9 mouse cellular contexts compared by ENCODE assay signal in genomic region chr6:59185010-59185699, GRCm38 (mm10). TPM values are rescaled to one million over a fixed set of nuclear protein-coding genes. Genes with fewer than 3 reads are reported as not detected.
DNase-seq lines count a peak whose midpoint lies in the region; ATAC-seq lines count a peak whose summit lies in the region.
"Had no signal": no experiment of that assay in that cellular context is flagged by ENCODE, and none has a peak within 500 bp of the region (broad histone marks: within the 10 kb centered on the region; RNA-seq: fewer than 3 reads in every experiment).

No protein-coding gene starts in this region.

- H3K9ac ChIP-seq in midbrain, embryonic 11.5 days (ENCODE audit: low read length), result no peak overlapping the region
- no peak overlapping the region for H3K9ac ChIP-seq in midbrain, embryonic 13.5 days (replicated peaks)
- H3K9ac ChIP-seq: midbrain, embryonic 12.5 days had no signal

- H3K4me1 ChIP-seq in midbrain, embryonic 11.5 days (ENCODE audit: control insufficient read depth, insufficient read depth, low read length), result no peaks in the 10 kb centered on the region
- H3K4me1 ChIP-seq in midbrain, embryonic 13.5 days (replicated peaks), result no peaks in the 10 kb centered on the region
- H3K4me1 ChIP-seq: midbrain, embryonic 12.5 days had no signal

- H3K36me3 ChIP-seq in macrophage (ENCODE audit: inconsistent target), result no peaks in the 10 kb centered on the region
- H3K36me3 ChIP-seq in midbrain, embryonic 11.5 days (ENCODE audit: control insufficient read depth, insufficient read depth, low read length), result no peaks in the 10 kb centered on the region
- no peaks in the 10 kb centered on the region for H3K36me3 ChIP-seq in midbrain, embryonic 13.5 days
- H3K36me3 ChIP-seq: midbrain, embryonic 12.5 days had no signal

- H3K79me2 ChIP-seq in macrophage (ENCODE audit: inconsistent target), result no peaks in the 10 kb centered on the region

- peak overlapping the region; percentile 68 for H3K27ac ChIP-seq in macrophage
- H3K27ac ChIP-seq in midbrain, embryonic 11.5 days (ENCODE audit: low read depth, low read length), result no peak overlapping the region
- H3K27ac ChIP-seq in midbrain, embryonic 13.5 days, result no peak overlapping the region
- H3K27ac ChIP-seq: midbrain, embryonic 12.5 days had no signal

- peak; percentile 76 to 83 for DNase-seq in adrenal gland, adult (ENCODE audit: inconsistent age in 2 of 2, low spot score in 1 of 2)
- DNase-seq in adrenal gland, postnatal 4 days (ENCODE audit: low spot score in 2 of 2), result no peak
- DNase-seq in urinary bladder, postnatal 25 days (ENCODE audit: low spot score), result peak; percentile 22
- no peak for DNase-seq in urinary bladder, adult 2 months (ENCODE audit: low spot score)
- DNase-seq in heart, postnatal 25 days (ENCODE audit: low spot score), result peak; percentile 46
- DNase-seq in midbrain, embryonic 11.5 days (ENCODE audit: low spot score, missing footprints), result no peak

- 9% methylated on average over 13 of the region's 13 CpGs for WGBS in macrophage (ENCODE audit: missing documents)
- 79% methylated on average over 13 of the region's 13 CpGs for WGBS in midbrain, embryonic 11.5 days
- 82% methylated on average over 13 of the region's 13 CpGs for WGBS in midbrain, embryonic 13.5 days

- intact Hi-C loops in heart, postnatal 25 days (cut with DNase I), result no loop called here

- H3K9me3 ChIP-seq in midbrain, embryonic 11.5 days (ENCODE audit: control insufficient read depth, low read length), result no peaks in the 10 kb centered on the region
- no peaks in the 10 kb centered on the region for H3K9me3 ChIP-seq in midbrain, embryonic 13.5 days
- H3K9me3 ChIP-seq: midbrain, embryonic 12.5 days had no signal

- peak overlapping the region; percentile 10; the same call in 1 of the 2 replicates for H3K4me3 ChIP-seq in macrophage (ENCODE audit: inconsistent target)
- H3K4me3 ChIP-seq in midbrain, embryonic 11.5 days (ENCODE audit: low read depth, low read length), result no peak overlapping the region
- H3K4me3 ChIP-seq in midbrain, embryonic 13.5 days (replicated peaks), result no peak overlapping the region
- H3K4me3 ChIP-seq: midbrain, embryonic 12.5 days had no signal

- ATAC-seq in midbrain, embryonic 11.5 days (ENCODE audit: low FRiP score), result no peak
- no peak for ATAC-seq in midbrain, embryonic 13.5 days

- H3K4me2 ChIP-seq in midbrain, embryonic 11.5 days, result no peak overlapping the region
- no peak overlapping the region for H3K4me2 ChIP-seq in midbrain, embryonic 13.5 days (replicated peaks)
- H3K4me2 ChIP-seq: midbrain, embryonic 12.5 days had no signal

- H3K27me3 ChIP-seq in midbrain, embryonic 11.5 days (ENCODE audit: control insufficient read depth, insufficient read depth, low read length), result no peaks in the 10 kb centered on the region
- H3K27me3 ChIP-seq in midbrain, embryonic 13.5 days, result no peaks in the 10 kb centered on the region
- H3K27me3 ChIP-seq: midbrain, embryonic 12.5 days had no signal

RNA-seq across cellular contexts. Expression of gene Tigd2, which starts 23.5 kb away (rescaled TPM):
- 10 to 100 TPM; 20.6 to 20.7 TPM for total RNA-seq in adrenal gland, postnatal 4 days (2021)
- polyA plus RNA-seq in urinary bladder, adult 2 months (2012; rRNA removed), result 4.7 and 7.1 TPM in 2 replicates
- 10 to 100 TPM; 12.0 to 12.4 TPM for total RNA-seq in heart, postnatal 25 days (2021)
- 10 to 100 TPM in 22 of 26 experiments, 1 to 10 TPM in 4; 7.0 to 47.8 (median 21.2) TPM for total RNA-seq in macrophage (2018; cell fraction: chromatin; rRNA removed)
- total RNA-seq in macrophage (2018; cell fraction: cytosol; rRNA removed), result 10 to 100 TPM; 11.9 to 23.1 (median 17.4) TPM
- total RNA-seq in macrophage (2018; cell fraction: nucleus; rRNA removed), result 10 to 100 TPM in 25 of 26 experiments, 1 to 10 TPM in 1; 7.5 to 43.7 (median 22.7) TPM
- 14.8 to 24.2 TPM (median 16.6 TPM) in 3 replicates for polyA plus RNA-seq in macrophage (2018)
- polyA plus RNA-seq in midbrain, embryonic 11.5 days (2014; fragmentation: Nextera tagmentation; extraction: Ambion mirVana), result 11.9 and 14.2 TPM in 2 replicates
- polyA plus RNA-seq in midbrain, embryonic 13.5 days (2015; fragmentation: Nextera tagmentation; extraction: Ambion mirVana), result 11.1 and 11.5 TPM in 2 replicates

Comparison
In these comparisons a context has a peak if more than half of its experiments do, and no peak if none do; other contexts are left out.
1. DNase-seq: peak in adrenal gland, adult (2 of 2), urinary bladder, postnatal 25 days (single experiment) and heart, postnatal 25 days (single experiment); none in adrenal gland, postnatal 4 days (0 of 2), urinary bladder, adult 2 months (single experiment) and midbrain, embryonic 11.5 days (single experiment).